Mouse (Mus musculus) frontal cortex, adult 2 months (tissue): ENCODE results near the gene Cdh13. TPM values are rescaled to one million over a fixed set of nuclear protein-coding genes. Genes with fewer than 3 reads are reported as not detected.

Experiments used
- DNase-seq, 2 experiments: peaks; one replicate each; pipeline ENCODE4 v3.0.0; 2022; ENCODE audit warnings: low spot score in 1 of 2; ENCODE audit errors: extremely low spot score in 1 of 2
- polyA plus RNA-seq: library from polyadenylated mRNA; depleted of rRNA; stranded (reverse); fragments of >200 nt; gene quantifications from 2 replicates; pipeline ENCODE4 v1.2.3, GENCODE M21; 2012

Cdh13 gene
- polyA plus RNA-seq, 1 experiment, result 44.9 TPM

- no peak for DNase-seq
Observed at GRCm38 (mm10) chr8:118378985-118379384, 95.5 kb downstream of the Cdh13 start.

GRCm38 (mm10) chr8:118379657-118380056, 96.1 kb downstream of the Cdh13 start:
- DNase-seq, result peak; percentile 15 to 33

GRCm38 (mm10) chr8:118380058-118380457, 96.5 kb downstream of the Cdh13 start:
- DNase-seq, result no peak

- no peak for DNase-seq
Observed at GRCm38 (mm10) chr8:118380782-118381181, 97.2 kb downstream of the Cdh13 start.

- DNase-seq, result no peak
Observed at GRCm38 (mm10) chr8:118381641-118382040, 98.1 kb downstream of the Cdh13 start.

GRCm38 (mm10) chr8:118384314-118384713, 100.8 kb downstream of the Cdh13 start:
- no peak for DNase-seq

- no peak for DNase-seq
Observed at GRCm38 (mm10) chr8:118389456-118389855, 105.9 kb downstream of the Cdh13 start.

GRCm38 (mm10) chr8:118393909-118394650, 110.5 kb downstream of the Cdh13 start:
- DNase-seq, result peak in 1 of 2 experiments; percentile 46

- no peak for DNase-seq
Observed at GRCm38 (mm10) chr8:118395178-118395577, 111.6 kb downstream of the Cdh13 start.

- no peak for DNase-seq
Observed at GRCm38 (mm10) chr8:118404836-118405235, 121.3 kb downstream of the Cdh13 start.

GRCm38 (mm10) chr8:118407322-118407721, 123.8 kb downstream of the Cdh13 start:
- no peak for DNase-seq

- DNase-seq, result no peak
Observed at GRCm38 (mm10) chr8:118409396-118409795, 125.9 kb downstream of the Cdh13 start.

- DNase-seq, result no peak
Observed at GRCm38 (mm10) chr8:118410341-118410970, 126.9 kb downstream of the Cdh13 start.

- no peak for DNase-seq
Observed at GRCm38 (mm10) chr8:118415672-118416071, 132.1 kb downstream of the Cdh13 start.

- DNase-seq, result no peak
Observed at GRCm38 (mm10) chr8:118416811-118417355, 133.3 kb downstream of the Cdh13 start.

GRCm38 (mm10) chr8:118422624-118423023, 139.1 kb downstream of the Cdh13 start:
- no peak for DNase-seq

GRCm38 (mm10) chr8:118428941-118429340, 145.4 kb downstream of the Cdh13 start:
- DNase-seq, result no peak

GRCm38 (mm10) chr8:118431731-118432440, 148.4 kb downstream of the Cdh13 start:
- no peak for DNase-seq

GRCm38 (mm10) chr8:118433553-118434180, 150.1 kb downstream of the Cdh13 start:
- DNase-seq, result no peak

GRCm38 (mm10) chr8:118436751-118437150, 153.2 kb downstream of the Cdh13 start:
- no peak for DNase-seq

GRCm38 (mm10) chr8:118437152-118437551, 153.6 kb downstream of the Cdh13 start:
- peak in 1 of 2 experiments; percentile 16 for DNase-seq
